Mouse (Mus musculus): ENCODE results near the gene Gm1604a. TPM values are rescaled to one million over a fixed set of nuclear protein-coding genes. Genes with fewer than 3 reads are reported as not detected.
"Not testable (repeated sequence)": the region's sequence is repeated elsewhere in the genome, so short reads cannot be mapped to it uniquely, and the experiment has no call there.

Gm1604a gene
- total RNA-seq, 2 experiments from 2014 or later, result 1.1 to 1.8 TPM

DNA sequence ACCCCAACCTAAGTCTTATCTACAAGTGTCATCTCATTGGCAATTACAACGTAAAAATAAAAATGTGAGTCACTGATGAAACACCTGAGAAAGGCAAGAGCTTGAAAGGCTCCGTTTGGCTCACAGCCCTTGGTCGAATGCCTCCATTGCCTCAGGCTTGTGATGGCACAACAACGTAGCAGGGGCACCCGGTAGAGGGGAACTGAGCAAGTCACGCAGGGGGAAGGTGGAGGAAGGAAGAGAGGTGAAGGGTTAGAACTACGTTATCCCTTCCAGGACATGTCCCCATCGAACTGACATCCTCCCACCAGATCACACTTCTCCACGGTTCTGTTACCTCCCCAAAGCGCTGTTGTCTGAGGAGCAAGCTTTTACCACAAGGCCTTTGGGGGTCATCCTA lies 101.1 kb downstream of the Gm1604a start:
- H3K27ac ChIP-seq; H3K4me3 ChIP-seq; DNase-seq (ENCODE audit: low spot score in 2 of 2): not testable (repeated sequence)

DNA sequence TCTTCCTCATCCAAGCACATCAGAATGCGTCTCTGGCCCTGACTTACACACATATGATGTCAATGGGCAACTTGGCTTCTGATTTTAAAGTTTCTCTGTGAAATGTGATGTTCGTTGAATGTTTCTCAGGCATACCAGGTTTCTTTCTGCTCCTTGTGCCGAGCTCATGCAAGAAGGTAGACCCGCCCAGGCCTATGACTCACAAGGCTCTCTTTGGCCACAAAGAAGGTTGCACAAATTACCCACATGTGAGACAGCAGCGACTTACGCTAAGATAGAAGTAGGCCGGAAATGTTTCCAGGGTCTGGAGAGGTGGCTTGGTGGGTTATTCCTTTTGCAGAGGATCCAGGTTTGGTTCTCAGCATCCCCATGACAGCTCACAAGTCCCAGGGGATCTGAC lies 108.6 kb downstream of the Gm1604a start:
- not testable (repeated sequence) for H3K27ac ChIP-seq; DNase-seq (ENCODE audit: low spot score in 2 of 2); H3K4me3 ChIP-seq

DNA sequence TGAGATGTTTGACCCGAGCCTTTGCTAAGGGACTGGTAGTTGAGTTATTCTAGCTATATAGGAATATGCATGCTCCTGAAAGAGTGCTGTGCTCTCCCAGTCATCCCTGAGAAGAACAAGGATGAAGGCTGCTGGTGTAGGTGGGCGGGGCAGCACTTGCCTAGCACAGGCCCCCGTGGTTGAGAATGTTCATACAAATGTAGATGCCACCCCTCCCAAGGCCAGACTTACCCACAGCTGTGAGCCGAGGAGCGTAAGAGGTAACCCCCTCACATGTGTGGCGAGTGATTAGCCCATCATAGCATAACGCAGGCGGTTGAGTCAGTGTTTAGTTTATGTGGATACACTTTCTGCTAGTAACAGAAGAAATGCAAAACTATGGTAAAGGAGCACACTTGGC lies 109.9 kb downstream of the Gm1604a start:
- H3K4me3 ChIP-seq; DNase-seq (ENCODE audit: low spot score in 2 of 2); H3K27ac ChIP-seq: not testable (repeated sequence)

Other genes with a start within 250 kb of the Gm1604a start
- 10 to 100 TPM; 48.0 to 51.1 TPM for gene Ezr, start 242.8 kb upstream of the Gm1604a start, total RNA-seq (2021)
- gene Rsph3b, start 76.9 kb upstream of the Gm1604a start, total RNA-seq (2021), result 10 to 100 TPM; 28.8 to 30.5 TPM
- gene Tagap1, start 64.4 kb upstream of the Gm1604a start, total RNA-seq (2021), result 10 to 100 TPM; 25.0 to 27.1 TPM
- 10 to 100 TPM; 35.4 to 39.5 TPM for gene Rnaset2b, start 54.9 kb upstream of the Gm1604a start, total RNA-seq (2021)
- 1 to 10 TPM in 1 of 2 experiments, under 1 TPM in 1; 0.25 to 1.0 TPM for gene Gm49721, start 46.7 kb upstream of the Gm1604a start, total RNA-seq (2021)
- 10 to 100 TPM; 34.4 to 34.6 TPM for gene Rps6ka2, start 144.5 kb downstream of the Gm1604a start, total RNA-seq (2021)

All from layer of hippocampus, adult 2 months (tissue).